ENCODE assay signal across 16 mouse cellular contexts in genomic region chr5:21002723-21003122, GRCm38 (mm10). TPM values are rescaled to one million over a fixed set of nuclear protein-coding genes. Genes with fewer than 3 reads are reported as not detected.
DNase-seq lines count a peak whose midpoint lies in the region; ATAC-seq lines count a peak whose summit lies in the region.
"Had no signal": no experiment of that assay in that cellular context is flagged by ENCODE, and none has a peak within 500 bp of the region (broad histone marks: within the 10 kb centered on the region; RNA-seq: fewer than 3 reads in every experiment).

No protein-coding gene starts in this region.

- H3K4me3 ChIP-seq in forebrain, embryonic 15.5 days: no peak overlapping the region
- H3K4me3 ChIP-seq: embryonic facial prominence, embryonic 15.5 days; lung, embryonic 15.5 days had no signal

- H3K4me2 ChIP-seq in forebrain, embryonic 15.5 days (replicated peaks): no peak overlapping the region
- H3K4me2 ChIP-seq: embryonic facial prominence, embryonic 15.5 days; heart, embryonic 11.5 days; hindbrain, embryonic 14.5 days; lung, embryonic 15.5 days had no signal

- no peak overlapping the region for H3K9ac ChIP-seq in forebrain, embryonic 15.5 days (replicated peaks)
- H3K9ac ChIP-seq: embryonic facial prominence, embryonic 15.5 days; hindbrain, embryonic 14.5 days; lung, embryonic 15.5 days had no signal

- peak; percentile 83 for DNase-seq in T-cell, adult 2 months (ENCODE audit: low spot score)
- peak; percentile 79 for DNase-seq in induced T-regulatory cell, adult 2 months (ENCODE audit: low read depth)
- DNase-seq in thymus, postnatal 4 days: peak; percentile 49
- DNase-seq in right cerebral cortex, adult 2 months (ENCODE audit: low spot score in 2 of 2): no peak
- DNase-seq in heart, adult 8-10 months (ENCODE audit: low spot score): no peak
- DNase-seq: adrenal gland, postnatal 25 days; cerebellum, postnatal 10 days; kidney, postnatal 10 days; midbrain, embryonic 14.5 days had no signal

- WGBS in forebrain, embryonic 15.5 days: 94% methylated on average over 6 of the region's 6 CpGs

- no peaks in the 10 kb centered on the region for H3K27me3 ChIP-seq in forebrain, embryonic 15.5 days
- H3K27me3 ChIP-seq: embryonic facial prominence, embryonic 15.5 days; lung, embryonic 15.5 days; Patski had no signal

- no peaks in the 10 kb centered on the region; the same call in 1 of the 2 replicates for H3K9me3 ChIP-seq in forebrain, embryonic 15.5 days
- H3K9me3 ChIP-seq: embryonic facial prominence, embryonic 15.5 days; lung, embryonic 15.5 days had no signal

- peaks cover 75% of the 10 kb centered on the region for H3K36me3 ChIP-seq in forebrain, embryonic 15.5 days

- peak; percentile 87 for ATAC-seq in megakaryocyte-erythroid progenitor cell, adult 5-6 weeks (replicated peaks; ENCODE audit: low FRiP score, low TSS enrichment, poor library complexity, severe bottlenecking)
- ATAC-seq in forebrain, embryonic 15.5 days (replicated peaks): no peak
- ATAC-seq: Patski had no signal

- H3K4me1 ChIP-seq in forebrain, embryonic 15.5 days: no peaks in the 10 kb centered on the region
- H3K4me1 ChIP-seq: embryonic facial prominence, embryonic 15.5 days; lung, embryonic 15.5 days had no signal

- no peak overlapping the region for H3K27ac ChIP-seq in forebrain, embryonic 15.5 days (replicated peaks)
- H3K27ac ChIP-seq: embryonic facial prominence, embryonic 15.5 days; hindbrain, embryonic 14.5 days; lung, embryonic 15.5 days had no signal

RNA-seq across cellular contexts. Expression of gene Rsbn1l, which starts 46.5 kb away (rescaled TPM):
- total RNA-seq in megakaryocyte-erythroid progenitor cell, adult 5-6 weeks (2014; fragmentation: Nextera tagmentation): 30.6 and 43.0 TPM in 2 replicates
- 26.7 and 33.0 TPM in 2 replicates for total RNA-seq in megakaryocyte-erythroid progenitor cell, adult 5-6 weeks (2017)
- polyA plus RNA-seq in forebrain, embryonic 15.5 days (2015; fragmentation: Nextera tagmentation; extraction: Ambion mirVana): 5.5 and 5.9 TPM in 2 replicates
- total RNA-seq in heart, adult 8-10 months (2022): 10 to 100 TPM; 13.3 to 14.5 (median 14.2) TPM

RNA-seq across cellular contexts. Expression of gene Ptpn12, which starts 53.0 kb away (rescaled TPM):
- 61.3 and 82.5 TPM in 2 replicates for total RNA-seq in megakaryocyte-erythroid progenitor cell, adult 5-6 weeks (2014; fragmentation: Nextera tagmentation)
- total RNA-seq in megakaryocyte-erythroid progenitor cell, adult 5-6 weeks (2017): 35.8 and 52.0 TPM in 2 replicates
- polyA plus RNA-seq in forebrain, embryonic 15.5 days (2015; fragmentation: Nextera tagmentation; extraction: Ambion mirVana): 28.4 and 29.2 TPM in 2 replicates
- total RNA-seq in heart, adult 8-10 months (2022): 10 to 100 TPM; 27.1 to 32.0 (median 27.8) TPM

Comparison
In these comparisons a context has a peak if more than half of its experiments do, and no peak if none do; other contexts are left out.
1. DNase-seq: peak in T-cell, adult 2 months (single experiment), induced T-regulatory cell, adult 2 months (single experiment) and thymus, postnatal 4 days (single experiment); none in right cerebral cortex, adult 2 months (0 of 2) and heart, adult 8-10 months (single experiment).